Mouse (Mus musculus) heart, adult 2 months (tissue): ENCODE data around the gene Cox8b. TPM values are rescaled to one million over a fixed set of nuclear protein-coding genes. Genes with fewer than 3 reads are reported as not detected.

Source experiments
- DNase-seq, 2 experiments: peaks; one replicate each; pipeline ENCODE4 v3.0.0; 2021
- H3K27ac ChIP-seq: fragments of 200-600 bp; 2 replicates; pipeline ENCODE4 v1.8.1; 2022
- H3K27me3 ChIP-seq: fragments of 200-500 bp; 2 replicates; pipeline ENCODE4 v1.6.1; 2012; ENCODE audit warnings: mild to moderate bottlenecking, low read length, inconsistent platforms, mixed read lengths; ENCODE audit not compliant: control insufficient read depth, insufficient read depth
- H3K36me3 ChIP-seq: fragments of 200-500 bp; 2 replicates; pipeline ENCODE4 v1.6.1; 2012; ENCODE audit warnings: low read length, inconsistent platforms; ENCODE audit not compliant: control insufficient read depth, insufficient read depth
- H3K4me1 ChIP-seq: fragments of 200-500 bp; 2 replicates; pipeline ENCODE4 v1.6.1; 2011; ENCODE audit warnings: low read length; ENCODE audit not compliant: control insufficient read depth, insufficient read depth
- H3K4me3 ChIP-seq: fragments of 200-600 bp; 2 replicates; pipeline ENCODE4 v1.8.1; 2022
- H3K79me2 ChIP-seq: fragments of 200-500 bp; replicated peaks from 2 replicates; pipeline ENCODE4 v1.6.1; 2012; ENCODE audit warnings: mild to moderate bottlenecking, inconsistent platforms, low read length, moderate library complexity, mixed read lengths; ENCODE audit not compliant: control insufficient read depth, insufficient read depth
- H3K9ac ChIP-seq: fragments of 200-500 bp; 2 replicates; pipeline ENCODE4 v1.6.1; 2012; ENCODE audit warnings: low read depth, mild to moderate bottlenecking, control low read depth, inconsistent platforms, low read length, mixed read lengths
- CTCF ChIP-seq: fragments of 200-600 bp; IDR thresholded peaks from 2 replicates; pipeline ENCODE4 v1.8.1; 2022; ENCODE audit warnings: antibody characterized with exemption, mild to moderate bottlenecking, moderate library complexity
- EP300 ChIP-seq: fragments of 200-500 bp; IDR thresholded peaks from 2 replicates; pipeline ENCODE4 v1.6.1; 2011; ENCODE audit warnings: low read depth, low read length, control low read depth; ENCODE audit not compliant: insufficient read depth
- POLR2A ChIP-seq: fragments of 200-500 bp; IDR thresholded peaks from 2 replicates; pipeline ENCODE4 v1.6.1; 2011; ENCODE audit warnings: mild to moderate bottlenecking, low read depth, low read length, control low read depth; ENCODE audit not compliant: insufficient read depth
- WGBS: fragments of 180-500 bp; shearing (Covaris S2); methylation state at CpG from one replicate; pipeline ENCODE4 v1.1.7; 2018; 5-methylcytosine and 5-hydroxymethylcytosine counted together
- intact Hi-C: fragments of 180-260 bp; cut with DNase I; formaldehyde crosslinking; loops from one replicate; pipeline ENCODE4 v1.15.1; 2025
- polyA plus RNA-seq: library from polyadenylated mRNA; depleted of rRNA; stranded (reverse); fragments of >200 nt; gene quantifications from 2 replicates; pipeline ENCODE4 v1.2.3, GENCODE M21; 2012
- total RNA-seq, 2 experiments: library from RNA; stranded (reverse); gene quantifications; 2 replicates each; pipeline ENCODE4 v1.2.3; 2021

The Cox8b gene
- total and polyA plus RNA-seq, 3 experiments = 2,194 to 3,250 (median 2,777) TPM

DNA sequence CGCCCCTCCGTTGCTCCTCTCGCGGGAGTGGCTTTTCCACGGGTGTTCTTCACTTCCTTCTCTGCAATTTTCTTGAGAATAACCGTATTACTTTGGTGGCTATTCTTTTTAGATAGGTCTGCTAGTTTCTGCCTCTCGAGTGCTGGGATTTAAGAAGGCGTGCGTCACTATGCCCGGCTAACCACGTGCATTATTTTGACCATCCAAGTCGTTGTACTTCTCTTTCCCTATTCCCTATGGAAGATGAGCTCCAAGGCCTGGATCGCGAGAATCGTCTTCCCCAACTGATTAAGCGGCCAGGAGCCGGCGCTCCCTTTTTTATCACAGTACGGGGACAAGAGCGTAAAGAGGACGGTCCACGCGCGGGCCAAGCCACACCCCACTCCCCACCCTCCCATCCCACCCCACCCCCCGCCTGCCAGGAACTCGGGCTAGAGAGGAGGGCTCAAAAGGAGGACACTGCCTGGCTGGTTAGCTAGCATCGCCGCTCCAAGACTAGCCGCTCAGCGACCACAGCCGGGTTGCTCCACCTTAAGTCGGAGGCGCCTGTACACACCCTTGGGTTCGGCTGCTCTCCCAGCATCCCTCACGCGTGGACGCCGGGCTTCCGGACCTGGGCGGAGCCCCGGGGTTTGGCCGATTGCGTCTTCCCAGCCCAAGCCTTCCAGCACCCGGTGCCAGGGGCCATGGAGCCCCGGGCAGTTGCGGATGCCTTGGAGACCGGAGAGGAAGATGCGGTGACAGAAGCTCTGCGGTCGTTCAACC, 43.3 kb downstream of the Cox8b start, which contains the start of gene Ric8a:
Gene Ric8a, plus strand, starts transcription at position 173 of the 765 bp plus-strand sequence.
- Histone ChIP-seq H3K79me2 (no peaks in the 10 kb centered on the region; the same call in 1 of the 2 replicates), H3K27me3 (no peaks in the 10 kb centered on the region), H3K4me3 (peak within 1 kb of the TSS; percentile 93), H3K36me3 (no peaks in the 10 kb centered on the region), H3K27ac (peak within 1 kb of the TSS; percentile 93), H3K9ac (peak within 1 kb of the TSS; percentile 87), H3K4me1 (peaks cover 8% of the 10 kb centered on the region)
- TF ChIP-seq CTCF = no peak
- TF ChIP-seq EP300 = no peak
- peak; percentile 75 for TF ChIP-seq POLR2A
- intact Hi-C loops = loop anchor here (1.0 to 5.0 kb wide), 2 partner anchors 25 to 315 kb away; partner anchors contain the start of genes Rnh1 and Sirt3
- DNase-seq = peak; percentile 95
- under 1% methylated on average over 50 of the region's 50 CpGs for WGBS

DNA sequence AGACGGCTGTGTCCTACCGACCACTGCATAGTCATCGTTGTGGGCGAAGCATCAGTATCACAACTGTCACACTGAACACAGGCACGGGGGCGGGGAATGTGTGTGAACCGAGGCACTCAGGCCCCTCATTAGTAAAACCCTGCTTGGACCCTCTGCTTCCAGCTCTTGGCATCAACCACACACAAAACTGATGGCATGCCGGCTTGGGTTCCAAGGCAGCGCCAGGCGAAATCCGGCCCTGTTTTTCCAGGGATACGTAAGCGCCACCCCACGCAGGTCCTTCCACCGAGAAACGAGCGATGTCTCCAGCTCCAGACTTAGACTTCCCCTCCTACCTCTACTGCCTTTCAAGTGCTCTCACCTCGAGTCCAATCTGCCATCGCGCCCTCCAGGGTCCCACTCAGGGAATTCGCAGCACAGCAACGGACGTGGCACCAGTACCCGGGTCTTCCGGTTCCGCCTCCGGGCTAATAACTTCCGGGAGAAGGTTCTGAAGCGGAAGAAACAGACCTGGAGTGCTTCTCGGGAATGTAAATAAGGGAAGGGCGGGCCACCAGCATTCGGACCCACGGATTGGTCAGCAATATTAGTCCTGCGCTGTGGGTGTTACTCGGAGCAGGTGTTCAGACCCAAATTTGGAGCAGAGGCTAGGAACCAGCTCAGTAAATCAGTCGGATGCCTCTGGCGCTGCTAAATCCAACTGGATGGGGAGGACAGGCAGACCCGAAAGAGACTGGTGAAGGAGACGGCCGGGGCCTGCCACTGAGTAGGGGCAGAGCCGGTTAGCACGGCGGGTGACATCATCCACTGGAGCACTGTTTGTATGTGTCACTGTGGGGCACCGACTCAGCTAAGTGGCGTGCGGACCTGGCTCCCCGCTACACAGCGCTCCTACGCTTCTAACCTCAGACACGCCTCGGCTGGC, 44.1 kb downstream of the Cox8b start, which contains the start of gene Gm45785:
Gene Gm45785, minus strand, starts transcription at position 472 of the 925 bp plus-strand sequence.
- peaks cover 8% of the 10 kb centered on the region for H3K4me1 ChIP-seq
- H3K27ac ChIP-seq = peak within 1 kb of the TSS; percentile 93
- H3K27me3 ChIP-seq = no peaks in the 10 kb centered on the region
- intact Hi-C loops = loop anchor here (5.0 kb wide), 1 partner anchor 316 kb away; the partner anchor contains the start of gene Rnh1
- no peaks in the 10 kb centered on the region for H3K36me3 ChIP-seq
- no peaks in the 10 kb centered on the region; the same call in 1 of the 2 replicates for H3K79me2 ChIP-seq
- peak within 1 kb of the TSS; percentile 93 for H3K4me3 ChIP-seq
- WGBS = under 1% methylated on average over 51 of the region's 51 CpGs
- peak within 1 kb of the TSS; percentile 85 for H3K9ac ChIP-seq
- DNase-seq = peak; percentile 84 to 91
- peak; percentile 87 for TF ChIP-seq POLR2A
- no peak for TF ChIP-seq CTCF
- TF ChIP-seq EP300 = peak; percentile 61; the same call in 1 of the 2 replicates

DNA sequence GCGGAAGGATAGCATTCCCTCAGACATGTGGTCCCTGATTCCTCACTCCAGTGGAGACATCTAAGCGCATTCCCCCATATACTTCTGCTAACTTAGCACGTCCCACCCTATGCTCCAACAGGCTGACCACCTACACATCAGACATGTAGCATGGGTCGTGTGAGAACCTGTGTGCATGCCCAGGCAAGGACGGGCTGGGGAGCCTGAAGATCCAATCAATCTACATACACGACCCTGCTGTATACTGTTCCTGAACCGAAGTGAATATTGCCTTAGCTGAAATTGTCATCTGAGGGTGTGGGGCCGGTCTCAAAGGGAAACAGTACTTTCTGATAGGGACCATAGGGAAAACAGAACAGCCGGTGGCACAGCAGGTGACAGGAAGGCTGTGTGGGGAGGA, 45.1 kb downstream of the Cox8b start:
- Histone ChIP-seq H3K27ac (no peak overlapping the region; the same call in 1 of the 2 replicates), H3K36me3 (no peaks in the 10 kb centered on the region), H3K4me1 (peaks cover 8% of the 10 kb centered on the region), H3K9ac (peak overlapping the region; percentile 77; the same call in 1 of the 2 replicates), H3K4me3 (peak overlapping the region; percentile 93), H3K79me2 (no peaks in the 10 kb centered on the region; the same call in 1 of the 2 replicates), H3K27me3 (no peaks in the 10 kb centered on the region)
- TF ChIP-seq CTCF = no peak
- TF ChIP-seq EP300 = no peak
- TF ChIP-seq POLR2A = no peak
- 55% methylated on average over 9 of the region's 9 CpGs for WGBS
- no peak for DNase-seq
- intact Hi-C loops = loop anchor here (5.0 kb wide), 1 partner anchor 317 kb away; the partner anchor contains the start of gene Rnh1

DNA sequence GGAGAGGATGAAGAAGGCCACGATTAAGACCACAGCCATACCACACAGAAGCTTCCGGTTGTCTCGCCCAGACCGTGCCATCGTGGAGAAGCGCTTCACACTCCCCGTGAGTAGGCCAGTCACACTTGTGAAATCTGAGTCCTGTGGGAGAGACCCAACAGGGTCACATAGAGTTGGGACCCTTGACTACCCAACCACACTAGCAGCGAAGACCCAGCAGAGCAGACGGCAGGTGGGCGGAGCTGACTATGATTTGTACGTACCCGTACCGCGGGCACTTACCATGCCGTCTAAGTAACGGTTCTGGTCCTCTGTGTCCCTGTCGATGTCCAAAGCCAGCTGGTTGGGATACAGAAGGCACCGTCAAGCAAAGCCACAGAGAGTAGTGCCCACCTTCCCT, 45.8 kb downstream of the Cox8b start:
- 92% methylated on average over 18 of the region's 18 CpGs for WGBS
- intact Hi-C loops = no loop called here
- DNase-seq = peak in 1 of 2 experiments; percentile 20
- H3K4me3 ChIP-seq = no peak overlapping the region
- H3K27me3 ChIP-seq = no peaks in the 10 kb centered on the region
- no peak overlapping the region for H3K27ac ChIP-seq
- H3K9ac ChIP-seq = no peak overlapping the region
- H3K4me1 ChIP-seq = peaks cover 8% of the 10 kb centered on the region
- no peaks in the 10 kb centered on the region for H3K36me3 ChIP-seq
- TF ChIP-seq EP300 (no peak), POLR2A (no peak), CTCF (no peak)
- H3K79me2 ChIP-seq = no peaks in the 10 kb centered on the region; the same call in 1 of the 2 replicates

DNA sequence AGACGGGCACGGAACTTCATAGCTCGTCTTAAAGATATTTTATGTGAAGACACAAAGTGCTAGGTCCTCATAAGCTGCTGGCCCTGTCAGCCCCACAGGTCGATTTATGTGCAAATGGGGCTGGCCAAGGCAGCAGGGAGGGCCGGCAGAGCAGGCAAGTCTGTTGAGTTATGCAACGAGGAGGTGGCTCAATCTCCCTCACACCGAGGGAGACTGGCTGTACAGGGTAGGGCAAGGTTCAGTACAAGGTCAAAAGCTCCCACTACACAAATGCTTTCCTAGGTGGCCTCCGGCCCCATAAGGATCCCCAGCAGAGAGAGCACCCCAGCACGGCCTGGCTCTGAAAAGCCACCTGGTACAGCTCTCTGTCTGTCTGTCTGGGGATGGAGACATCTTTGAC, 46.9 kb downstream of the Cox8b start:
- intact Hi-C loops = no loop called here

More for the DNA sequence above, 46.9 kb downstream of the Cox8b start:
- no peak for TF ChIP-seq EP300
- TF ChIP-seq POLR2A = no peak
- TF ChIP-seq CTCF = no peak
- H3K4me1 ChIP-seq = peaks cover 6% of the 10 kb centered on the region
- H3K27me3 ChIP-seq = no peaks in the 10 kb centered on the region
- DNase-seq = peak in 1 of 2 experiments; percentile 12
- H3K27ac ChIP-seq = no peak overlapping the region
- no peaks in the 10 kb centered on the region for H3K36me3 ChIP-seq
- no peaks in the 10 kb centered on the region; the same call in 1 of the 2 replicates for H3K79me2 ChIP-seq
- H3K4me3 ChIP-seq = no peak overlapping the region
- no peak overlapping the region for H3K9ac ChIP-seq
- WGBS = 81% methylated on average over 9 of the region's 9 CpGs
